Mouse (Mus musculus) 3134 (cell line): ENCODE results near the gene Iqschfp.

Experiments used
- DNase-seq: peaks from one replicate; pipeline ENCODE4 v3.0.0-alpha.2; 2011; ENCODE audit warnings: low spot score; ENCODE audit not compliant: insufficient read length; ENCODE audit errors: extremely low read depth

The Iqschfp gene

DNA sequence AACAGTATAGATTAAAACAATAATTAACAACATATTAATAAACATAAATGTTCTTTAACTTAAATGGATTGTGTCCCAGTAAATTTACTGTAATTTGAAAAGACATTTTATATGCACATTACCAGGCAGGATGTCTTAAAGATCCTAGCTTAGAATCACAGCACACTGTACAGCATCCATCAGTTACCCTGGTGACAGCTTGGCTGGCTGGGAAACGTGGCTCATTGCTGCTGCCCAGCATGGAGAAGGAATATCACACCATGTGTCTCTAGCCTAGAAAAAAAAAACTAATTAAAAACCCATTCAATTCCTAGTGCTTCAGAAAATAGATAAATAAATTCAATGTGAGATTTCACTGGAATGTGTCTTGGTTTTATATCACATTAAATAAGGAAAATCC is 309.2 kb downstream of the Iqschfp start:
- no peak for DNase-seq

DNA sequence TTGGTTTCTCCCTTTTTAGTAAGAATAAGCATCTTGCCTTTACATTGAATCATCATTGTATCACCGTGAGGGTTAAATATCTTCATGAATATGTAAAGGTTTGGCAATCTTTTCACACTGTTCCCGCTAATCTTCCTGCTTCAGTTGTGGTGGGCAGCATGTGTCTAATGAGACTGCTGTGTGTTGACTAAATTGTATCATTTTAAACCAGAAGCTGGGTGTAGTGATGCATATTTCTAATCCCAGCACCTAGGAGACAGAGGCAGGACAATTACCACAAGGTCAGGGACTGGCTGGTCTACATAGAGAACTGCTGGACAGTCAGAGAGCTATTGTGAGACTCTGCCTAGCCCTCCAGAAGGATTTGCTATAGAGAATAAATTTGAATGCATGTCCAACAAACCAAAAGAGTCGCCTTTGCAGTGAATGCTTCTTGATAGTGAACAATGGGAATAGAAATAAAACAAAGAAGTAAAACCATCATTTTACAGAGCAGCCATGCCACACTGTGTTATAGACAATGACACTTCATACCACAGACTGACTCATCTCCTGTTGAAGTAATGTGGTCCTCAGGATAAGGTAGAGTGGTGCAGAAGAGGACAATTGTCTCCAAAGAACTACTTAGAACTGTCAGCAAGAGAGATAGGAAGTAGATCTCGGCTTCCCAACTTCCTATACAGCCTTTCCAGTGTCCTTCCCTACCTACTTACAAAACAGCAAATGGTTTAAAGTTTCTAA is 310.3 kb downstream of the Iqschfp start:
- no peak for DNase-seq

DNA sequence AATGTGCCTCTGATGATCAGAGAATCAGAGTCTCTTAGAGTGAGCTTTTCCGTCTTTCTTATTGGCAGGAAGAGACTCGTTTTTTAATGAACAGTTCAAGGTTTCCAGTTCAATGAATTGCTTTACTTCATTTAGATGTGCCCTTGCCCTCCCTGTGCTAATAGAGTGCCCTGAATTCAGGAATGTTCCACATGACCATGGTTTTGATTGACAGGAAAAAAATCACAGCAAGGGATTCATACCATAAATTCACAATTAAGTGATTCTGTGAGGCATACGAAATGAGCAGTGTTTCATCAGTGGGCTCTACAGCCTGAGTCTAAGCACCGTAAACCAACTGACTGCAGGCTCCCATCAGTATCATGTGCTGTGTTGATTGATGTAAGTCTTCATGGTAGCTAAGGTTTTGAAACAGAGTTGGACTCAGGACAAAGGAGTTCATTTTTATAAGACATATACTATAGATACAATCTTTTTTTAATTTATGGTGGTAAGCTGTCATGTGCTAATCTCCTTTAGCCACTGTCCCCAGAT is 312.0 kb downstream of the Iqschfp start:
- DNase-seq = no peak

DNA sequence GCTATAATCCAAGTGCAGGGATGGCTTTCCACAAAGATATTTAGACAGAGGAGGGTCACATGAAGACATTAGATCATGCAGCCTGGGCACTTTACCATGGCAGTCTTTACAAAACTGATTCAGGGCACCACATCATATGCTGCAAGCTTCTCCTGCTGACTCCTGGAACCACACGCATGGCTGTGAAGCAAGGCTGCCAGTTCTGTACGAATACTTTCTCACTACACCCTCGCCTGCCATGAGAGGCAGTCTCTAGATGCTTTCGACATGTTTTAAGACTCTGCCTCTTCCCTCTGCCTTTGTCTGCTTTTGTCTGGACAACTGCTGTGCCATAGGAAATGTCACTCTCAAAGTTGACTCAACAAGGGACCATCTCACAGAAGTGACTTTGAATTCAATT is 318.4 kb downstream of the Iqschfp start:
- no peak for DNase-seq

DNA sequence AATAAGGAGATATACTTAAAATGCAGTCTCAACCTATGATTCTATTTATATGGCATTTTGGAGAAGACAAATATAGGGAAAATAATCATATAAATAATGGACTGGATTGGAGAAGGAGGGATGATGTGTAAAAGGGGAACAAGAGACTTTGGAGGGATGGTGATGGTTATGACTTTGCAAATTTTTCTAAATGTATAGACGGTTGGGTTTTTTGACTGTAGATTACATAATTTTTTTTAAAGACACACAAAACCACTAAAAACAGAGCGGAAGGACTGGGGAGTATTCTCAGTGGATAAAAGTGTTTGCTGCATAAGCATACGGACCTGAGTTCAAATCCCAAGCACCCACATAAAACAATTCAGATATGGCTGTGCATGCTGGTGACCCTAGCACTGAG is 329.4 kb downstream of the Iqschfp start:
- no peak for DNase-seq

DNA sequence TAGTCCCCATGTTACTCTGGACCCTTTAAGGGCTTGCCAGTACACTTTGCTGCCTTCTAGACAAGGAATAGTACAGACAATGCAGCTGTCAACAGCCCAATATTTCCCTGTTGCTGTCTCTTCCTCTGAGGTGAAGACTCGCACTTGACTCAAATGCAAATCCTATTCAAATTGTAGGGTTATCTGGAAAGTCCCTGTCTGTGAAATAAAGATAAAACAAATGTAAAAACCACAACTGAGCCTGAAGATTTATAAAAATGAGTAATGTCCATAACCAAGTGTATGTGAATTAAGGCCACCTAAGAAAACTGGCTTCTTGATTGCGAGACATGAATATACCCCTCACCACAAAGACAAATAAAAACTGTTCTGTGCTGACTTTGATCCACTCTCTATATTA is 347.9 kb downstream of the Iqschfp start:
- no peak for DNase-seq

DNA sequence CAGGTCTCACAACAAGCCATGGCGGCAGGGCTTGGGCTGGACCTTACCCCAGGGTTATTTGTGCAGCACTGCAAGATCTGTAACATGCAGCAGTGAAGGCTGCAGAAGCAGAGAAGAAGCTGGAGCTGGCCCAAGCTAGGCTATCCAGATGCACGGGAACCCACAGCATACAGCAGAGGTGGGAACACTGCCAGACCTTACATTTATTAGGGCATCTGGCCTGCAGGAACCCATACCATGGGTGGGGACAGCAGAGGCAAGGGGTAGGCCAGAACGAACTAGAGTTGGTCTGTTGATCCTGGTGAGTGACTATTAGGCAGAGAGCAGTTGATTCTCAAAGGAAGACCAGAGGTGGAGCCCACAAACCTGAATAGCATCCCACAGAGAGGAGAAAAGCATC is 351.2 kb downstream of the Iqschfp start:
- no peak for DNase-seq

DNA sequence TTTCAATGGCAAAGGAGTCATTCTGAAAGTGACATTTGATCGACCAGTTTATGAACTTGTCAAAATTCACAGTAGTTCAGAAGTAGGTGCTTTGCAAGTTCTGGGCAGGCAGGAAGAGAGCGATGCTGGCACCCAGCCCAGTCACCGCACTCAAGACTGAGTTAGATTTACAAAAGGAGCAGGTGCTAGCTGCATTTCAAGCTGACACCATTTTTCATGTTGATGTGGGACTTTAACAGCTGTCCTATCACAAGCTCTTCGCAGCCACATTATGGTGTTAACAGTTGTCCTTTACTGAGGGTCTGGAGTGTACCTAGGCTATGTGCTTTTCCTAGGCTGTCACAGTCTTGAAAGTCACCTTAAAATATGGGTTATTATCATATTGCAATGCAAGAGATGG is 354.1 kb downstream of the Iqschfp start:
- DNase-seq = no peak

DNA sequence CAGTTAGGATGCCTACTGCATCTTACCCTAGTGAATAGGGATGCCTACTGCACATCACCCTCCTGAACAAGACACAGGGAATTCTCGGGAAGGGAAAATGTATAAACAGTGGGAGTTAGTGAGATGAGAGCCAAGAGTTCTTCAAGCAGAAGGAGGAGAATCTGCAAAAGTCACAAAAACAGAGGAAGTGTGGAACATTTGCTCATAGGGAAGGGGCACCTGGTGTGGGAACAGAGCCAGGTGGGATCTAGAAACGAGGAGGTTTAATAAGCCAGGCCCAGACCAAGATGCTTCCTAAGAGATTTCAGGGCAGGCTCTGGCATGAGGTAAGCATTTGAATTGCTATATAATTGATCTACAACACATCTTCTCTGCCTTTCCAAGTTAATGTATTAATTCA is 358.6 kb downstream of the Iqschfp start:
- DNase-seq = no peak

DNA sequence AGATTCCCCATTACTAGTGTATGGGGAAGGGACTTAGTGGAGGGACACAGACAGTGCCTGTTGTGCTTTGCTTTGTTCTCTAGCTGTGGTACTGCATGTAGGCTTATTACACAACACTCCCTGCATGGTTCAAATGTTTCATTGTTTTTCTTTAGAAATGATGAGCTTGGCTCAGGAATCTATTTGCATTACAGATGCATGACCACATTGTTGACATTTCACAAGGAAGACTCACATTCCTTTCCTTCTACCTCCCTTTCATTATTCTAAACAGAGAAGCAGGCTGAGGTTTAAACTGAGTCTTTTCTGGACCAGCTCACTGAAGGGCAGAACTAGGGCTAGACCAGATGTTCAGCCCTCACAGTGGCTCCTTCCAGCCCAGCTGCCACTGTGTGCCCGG is 360.3 kb downstream of the Iqschfp start:
- peak; percentile 4 for DNase-seq

DNA sequence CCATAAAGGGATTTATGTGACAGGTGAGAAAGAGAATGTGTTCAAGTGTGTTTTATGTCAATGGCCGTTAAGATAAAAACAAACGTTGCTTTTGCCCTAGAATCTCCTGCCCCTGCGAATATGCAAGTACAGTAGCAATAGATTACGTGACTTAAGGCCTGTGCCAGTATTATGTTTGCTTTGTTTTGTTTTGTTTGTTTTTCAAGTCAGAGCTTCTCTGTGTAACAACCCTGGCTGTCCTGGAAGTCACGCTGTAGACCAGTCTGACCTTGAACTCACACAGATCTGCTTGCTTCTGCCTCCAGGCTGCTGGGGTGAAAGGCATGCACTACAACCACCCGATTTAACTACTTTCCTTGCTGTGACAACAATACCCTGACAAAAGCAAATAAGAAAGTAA is 370.3 kb downstream of the Iqschfp start:
- DNase-seq = no peak

DNA sequence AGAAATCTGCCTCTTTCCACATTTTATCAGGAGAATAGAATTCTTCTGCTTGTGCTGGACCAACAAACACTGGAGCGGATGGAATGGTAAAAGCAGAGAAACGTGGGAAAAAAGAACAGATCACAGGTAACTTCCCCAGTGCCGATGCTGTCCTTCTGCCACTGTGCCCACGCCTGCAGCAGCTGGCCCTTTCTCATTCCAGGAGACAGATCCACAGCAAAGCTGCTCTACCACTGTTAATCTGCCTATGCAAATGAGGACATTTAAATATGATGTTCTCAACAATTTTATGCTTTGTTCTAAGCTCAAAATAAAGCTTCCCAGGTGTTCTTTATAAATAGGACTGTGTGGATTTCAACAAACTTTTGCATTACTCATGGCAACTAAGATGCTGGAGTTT is 375.9 kb downstream of the Iqschfp start:
- no peak for DNase-seq

DNA sequence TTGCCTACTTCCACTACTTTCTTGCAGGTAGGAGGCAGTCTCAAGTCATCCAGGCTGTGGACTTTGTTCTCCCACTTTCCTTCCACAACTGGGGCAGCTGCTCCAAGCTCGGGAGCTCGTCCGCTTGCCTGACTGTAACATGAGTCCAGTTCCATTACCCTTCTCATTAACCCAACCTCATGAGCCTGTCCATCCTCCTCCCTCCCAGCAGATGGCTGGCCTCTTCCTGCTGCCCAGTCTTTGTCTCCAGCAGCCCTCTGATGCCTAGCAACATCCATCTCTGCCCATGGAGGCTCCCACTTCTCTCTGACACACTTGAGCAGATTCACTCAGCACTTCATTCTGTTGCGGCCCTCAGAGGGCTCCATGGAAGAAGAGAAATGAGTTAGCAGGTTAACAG is 377.2 kb downstream of the Iqschfp start:
- no peak for DNase-seq

DNA sequence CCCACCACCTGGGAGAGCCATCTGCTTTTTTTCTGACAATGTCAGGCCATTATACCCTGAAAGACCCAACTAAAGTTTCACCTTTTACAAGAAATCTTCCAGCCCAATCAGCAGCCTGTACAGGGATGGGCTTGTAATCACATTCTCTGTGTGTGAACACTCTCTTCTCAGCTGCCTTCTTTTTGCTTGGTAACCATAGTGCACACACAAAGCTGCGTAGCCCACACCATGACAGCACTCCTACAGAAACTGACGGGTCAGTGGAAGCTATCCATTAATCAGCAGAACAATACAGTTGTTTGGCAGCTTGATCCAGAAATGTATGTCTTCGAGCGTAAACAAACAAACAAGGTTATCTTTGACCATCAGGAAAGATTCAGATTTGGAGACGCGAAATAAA is 378.2 kb downstream of the Iqschfp start:
- DNase-seq = no peak

DNA sequence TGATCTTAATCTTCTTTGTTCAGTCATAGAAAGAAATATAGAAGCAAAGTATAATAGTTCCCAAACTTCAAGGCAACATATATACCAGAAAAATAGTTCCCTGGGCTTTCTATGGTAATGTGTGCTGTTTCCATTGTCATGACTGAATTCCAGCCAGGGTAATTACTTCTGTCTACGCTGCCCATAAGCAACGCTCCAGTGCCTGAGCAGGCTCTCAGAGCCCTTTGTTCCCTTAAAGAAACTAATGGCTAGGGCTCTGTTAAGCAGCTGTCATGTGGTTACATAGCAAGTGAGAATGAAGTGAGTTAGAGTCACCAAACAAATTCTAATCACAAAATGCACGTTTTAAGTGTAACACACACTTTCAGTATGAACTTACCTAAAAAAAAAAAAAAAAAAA is 379.4 kb downstream of the Iqschfp start:
- DNase-seq = no peak

DNA sequence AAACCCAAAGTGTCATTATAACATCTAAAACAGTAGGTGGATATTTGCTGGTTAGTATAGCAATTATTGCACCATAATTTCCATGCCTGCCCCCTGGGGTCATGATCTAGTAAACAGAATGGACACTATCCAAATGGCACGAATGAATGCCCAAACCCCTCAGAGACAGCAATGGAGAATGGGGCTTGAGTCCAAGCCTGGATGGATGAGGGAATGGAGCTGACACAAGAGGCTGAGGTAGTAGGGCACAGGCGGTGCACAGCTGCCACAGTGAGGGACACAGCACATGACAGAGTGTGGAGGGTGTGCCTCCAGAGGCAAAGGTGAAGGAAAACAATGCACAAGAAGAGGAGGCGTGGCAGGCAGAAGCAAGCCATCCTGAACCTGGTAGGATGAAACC is 379.8 kb downstream of the Iqschfp start:
- no peak for DNase-seq

DNA sequence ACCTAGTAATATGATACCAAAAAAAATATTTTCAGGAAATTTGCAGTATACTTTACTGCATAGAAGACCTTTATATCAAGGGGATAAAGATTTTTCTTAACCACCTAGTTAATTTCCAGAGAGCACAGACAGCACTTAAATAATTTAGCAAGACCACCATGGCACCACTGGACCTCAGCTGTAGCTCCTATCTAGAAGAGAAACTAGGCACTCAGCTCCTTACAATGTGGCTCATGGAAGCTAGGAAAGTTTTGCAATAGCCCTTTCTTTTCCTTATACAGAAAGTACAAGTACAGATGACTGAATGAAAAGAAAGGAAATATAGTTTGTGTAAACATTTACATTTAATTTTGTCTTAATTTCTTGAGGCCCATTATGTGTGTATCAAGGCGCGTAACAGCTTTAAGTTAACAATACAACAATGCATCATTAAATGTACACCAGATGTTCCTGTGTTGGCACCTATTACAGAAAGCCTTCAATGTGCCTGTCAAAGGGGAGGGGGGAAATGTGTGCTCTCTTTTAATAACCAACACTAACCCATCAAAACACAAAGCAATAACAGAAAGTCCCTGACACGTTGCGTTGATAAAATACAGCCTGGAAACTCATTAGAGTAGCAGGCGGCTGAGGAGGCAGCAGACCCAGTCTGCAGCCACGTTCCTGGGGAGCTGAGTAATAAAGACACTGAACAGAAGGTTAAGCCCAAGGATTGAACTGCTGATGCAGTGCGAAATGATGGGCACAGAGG is 391.0 kb downstream of the Iqschfp start:
- DNase-seq = no peak

DNA sequence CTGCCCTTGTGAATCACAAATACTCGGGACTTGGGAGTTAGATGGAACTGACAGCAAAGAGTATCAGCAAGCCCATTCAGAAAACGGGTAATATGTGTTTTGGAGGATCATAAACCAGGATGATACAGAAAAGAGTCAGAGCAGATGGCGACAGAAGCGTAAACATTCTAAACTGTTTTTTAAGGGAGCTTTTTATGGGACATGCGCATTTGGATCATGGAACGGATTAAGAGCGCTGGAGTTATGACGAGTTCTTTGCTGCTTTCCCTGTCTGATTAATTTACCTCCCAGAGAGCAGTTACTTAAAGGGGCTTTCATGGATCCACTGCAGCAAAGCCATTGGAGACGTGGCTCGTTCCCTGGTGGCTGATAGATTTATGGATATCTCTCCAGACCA is 391.6 kb downstream of the Iqschfp start:
- no peak for DNase-seq

DNA sequence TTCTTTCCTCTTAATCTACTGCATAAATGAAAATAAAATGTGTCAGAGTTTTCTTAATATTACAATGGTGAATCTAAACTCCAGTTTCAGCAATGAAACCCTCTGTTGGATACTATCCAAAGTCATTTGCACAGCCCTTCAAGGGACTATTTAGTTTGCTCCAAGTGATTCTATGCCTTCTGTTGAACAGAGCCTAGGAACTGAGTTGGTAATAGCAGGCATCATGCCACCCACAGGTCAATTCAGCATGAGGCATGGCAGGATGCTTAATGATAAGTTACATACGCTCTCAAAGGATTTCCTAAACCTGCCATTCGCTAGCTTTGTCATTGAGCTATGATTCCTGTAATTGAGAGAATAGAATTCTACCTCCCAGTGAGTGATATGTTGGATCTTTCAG is 392.5 kb downstream of the Iqschfp start:
- DNase-seq = no peak

DNA sequence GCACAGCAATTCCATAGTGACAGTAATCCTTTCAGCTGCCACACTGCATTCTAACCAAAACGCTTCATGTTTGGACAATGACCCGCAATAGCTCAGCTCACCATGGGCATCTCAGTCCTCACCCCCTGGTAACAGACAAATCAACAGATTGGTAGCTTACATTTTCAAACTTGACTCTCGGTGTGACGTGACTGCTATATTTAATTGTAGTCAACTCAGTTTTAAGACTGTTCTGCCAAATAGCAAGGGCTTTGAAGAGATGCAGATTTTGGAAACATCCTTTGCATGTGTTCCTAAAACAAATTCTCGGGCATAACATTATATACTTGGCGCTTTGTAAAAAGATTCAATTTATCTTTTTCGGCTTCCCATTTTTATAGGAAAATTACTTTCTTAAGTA is 404.7 kb downstream of the Iqschfp start:
- no peak for DNase-seq

DNA sequence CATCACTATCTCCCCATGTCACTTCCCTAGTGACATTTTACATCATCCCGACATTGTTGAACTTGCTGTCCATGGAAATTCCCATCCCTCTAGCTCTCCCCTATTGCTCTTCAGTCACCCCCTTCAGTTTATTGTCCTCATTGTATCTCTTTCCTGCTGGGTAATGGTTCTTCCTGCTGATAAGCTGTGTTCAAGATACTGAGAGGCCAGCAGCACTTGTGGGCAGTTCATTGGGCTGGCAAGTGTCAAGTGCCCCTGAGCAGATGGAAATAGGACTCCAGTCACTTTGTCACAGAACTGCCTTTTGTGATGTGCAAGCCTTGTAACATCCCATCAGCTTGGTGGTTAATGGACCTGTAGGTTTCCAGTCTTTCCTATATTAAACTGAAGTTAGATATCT is 413.6 kb downstream of the Iqschfp start:
- DNase-seq = no peak

DNA sequence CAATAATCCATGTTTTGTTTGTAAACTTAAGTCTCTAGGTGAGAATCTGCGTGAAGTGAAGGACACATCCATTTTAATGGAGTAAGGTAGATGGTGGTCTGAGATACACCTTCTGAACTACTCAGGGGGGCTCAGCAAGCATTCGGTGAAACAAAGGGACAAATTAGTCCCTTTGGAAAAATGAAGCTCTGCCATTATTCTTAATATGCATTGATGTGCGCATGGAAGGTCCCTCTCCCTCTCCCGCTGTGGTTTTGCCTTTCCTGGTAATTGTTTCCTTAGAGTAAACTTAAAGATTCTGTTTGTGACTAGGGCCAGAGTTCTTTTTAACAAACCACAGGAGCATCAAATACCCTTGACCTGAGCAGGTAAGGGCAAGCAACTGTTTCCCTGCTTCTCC is 414.7 kb downstream of the Iqschfp start:
- no peak for DNase-seq
